Mouse (Mus musculus) ES-Bruce4 (cell line): ENCODE measurements at regions not wholly inside any gene's neighbourhood (a gene's known extent, or its start where the extent isn't known, plus 50 kb on each side); places are given as distances from the start of the nearest gene placed in this dataset.

ENCODE experiments used
- CTCF ChIP-seq: IDR thresholded peaks from one replicate; pipeline ENCODE4 v1.8.1; 2011; ENCODE audit warnings: low read depth, low read length
- EP300 ChIP-seq: IDR thresholded peaks from 2 replicates; pipeline ENCODE4 v1.6.1; 2011; ENCODE audit warnings: low read depth, low read length; ENCODE audit not compliant: insufficient read depth
- POLR2A ChIP-seq: IDR thresholded peaks from one replicate; pipeline ENCODE4 v1.8.1; 2011; ENCODE audit warnings: low read length; ENCODE audit not compliant: insufficient read depth

DNA sequence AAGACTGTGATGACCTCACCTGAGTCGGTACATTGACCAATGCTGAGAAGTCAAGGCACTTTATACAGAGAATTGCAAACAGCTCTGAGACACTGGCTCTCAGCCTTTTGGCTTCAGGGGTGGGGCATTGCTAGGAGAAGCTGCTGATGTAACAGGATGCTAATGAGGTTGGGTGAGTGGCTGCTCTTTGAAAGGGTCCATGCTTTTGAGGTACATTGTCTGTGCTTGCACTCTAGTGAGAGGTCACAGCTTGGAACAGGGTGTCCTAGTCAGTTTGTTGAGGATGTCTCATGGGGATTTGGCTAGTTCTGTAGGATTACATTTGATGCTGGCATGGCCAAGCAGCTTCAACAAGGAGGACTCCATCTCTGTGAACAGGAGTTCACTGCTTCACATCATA, 109.1 kb upstream of the Auts2 start:
- no peak for TF ChIP-seq CTCF
- TF ChIP-seq POLR2A: no peak
- TF ChIP-seq EP300: no peak
